ENCODE assay signal across 8 mouse cellular contexts in genomic region chr9:52678179-52678838, GRCm38 (mm10). TPM values are rescaled to one million over a fixed set of nuclear protein-coding genes. Genes with fewer than 3 reads are reported as not detected.
DNase-seq lines count a peak whose midpoint lies in the region; ATAC-seq and TF ChIP-seq lines count a peak whose summit lies in the region.

No protein-coding gene starts in this region.

- H3K4me3 ChIP-seq in lung, embryonic 14.5 days (ENCODE audit: low read depth, low read length): peak overlapping the region; percentile 37
- peak overlapping the region; percentile 47 for H3K4me3 ChIP-seq in embryonic facial prominence, embryonic 11.5 days (ENCODE audit: low read depth, low read length)
- H3K4me3 ChIP-seq in hindbrain, embryonic 13.5 days: peak overlapping the region; percentile 71
- peak overlapping the region; percentile 48 for H3K4me3 ChIP-seq in limb, embryonic 13.5 days

- peak; percentile 24; the same call in 1 of the 2 replicates for ATAC-seq in lung, embryonic 14.5 days (ENCODE audit: insufficient read depth)
- no peak for ATAC-seq in embryonic facial prominence, embryonic 11.5 days (replicated peaks; ENCODE audit: insufficient number of reproducible peaks, low FRiP score, low TSS enrichment, low read depth)
- peak; percentile 43 for ATAC-seq in hindbrain, embryonic 13.5 days (ENCODE audit: low FRiP score)
- ATAC-seq in limb, embryonic 13.5 days (ENCODE audit: low FRiP score, low read depth): no peak

- H3K9me3 ChIP-seq in lung, embryonic 14.5 days (ENCODE audit: low read depth, low read length): no peaks in the 10 kb centered on the region
- no peaks in the 10 kb centered on the region for H3K9me3 ChIP-seq in embryonic facial prominence, embryonic 11.5 days (replicated peaks; ENCODE audit: control insufficient read depth, low read length)
- H3K9me3 ChIP-seq in hindbrain, embryonic 13.5 days: no peaks in the 10 kb centered on the region
- no peaks in the 10 kb centered on the region for H3K9me3 ChIP-seq in limb, embryonic 13.5 days

- no peak overlapping the region for H3K27ac ChIP-seq in lung, embryonic 14.5 days (ENCODE audit: low read depth)
- no peak overlapping the region for H3K27ac ChIP-seq in embryonic facial prominence, embryonic 11.5 days (replicated peaks; ENCODE audit: low read depth, low read length)
- peak overlapping the region; percentile 84 for H3K27ac ChIP-seq in hindbrain, embryonic 13.5 days
- no peak overlapping the region for H3K27ac ChIP-seq in limb, embryonic 13.5 days

- peak; percentile 20 for DNase-seq in lung, embryonic 14.5 days
- DNase-seq in lung, postnatal 4 days: no peak
- peak; percentile 21 for DNase-seq in embryonic facial prominence, embryonic 11.5 days (ENCODE audit: low spot score)
- DNase-seq in right cerebral cortex, postnatal 25 days: peak; percentile 57
- no peak for DNase-seq in adipocyte (ENCODE audit: low spot score)
- DNase-seq in spleen, postnatal 36 days (ENCODE audit: low spot score in 2 of 2): no peak

- no peak overlapping the region for H3K9ac ChIP-seq in lung, embryonic 14.5 days
- no peak overlapping the region for H3K9ac ChIP-seq in embryonic facial prominence, embryonic 11.5 days (replicated peaks; ENCODE audit: low read length)
- peak overlapping the region; percentile 87 for H3K9ac ChIP-seq in hindbrain, embryonic 13.5 days
- H3K9ac ChIP-seq in limb, embryonic 13.5 days: no peak overlapping the region

- H3K4me2 ChIP-seq in lung, embryonic 14.5 days: peak overlapping the region; percentile 66
- peak overlapping the region; percentile 86 for H3K4me2 ChIP-seq in embryonic facial prominence, embryonic 11.5 days (ENCODE audit: low read depth, low read length)
- H3K4me2 ChIP-seq in hindbrain, embryonic 13.5 days: peak overlapping the region; percentile 93
- peak overlapping the region; percentile 81 for H3K4me2 ChIP-seq in limb, embryonic 13.5 days (replicated peaks)

- peaks cover 43% of the 10 kb centered on the region for H3K27me3 ChIP-seq in lung, embryonic 14.5 days (ENCODE audit: insufficient read depth, low read length)
- H3K27me3 ChIP-seq in embryonic facial prominence, embryonic 11.5 days (ENCODE audit: control insufficient read depth, insufficient read depth, low read length): peaks cover 32% of the 10 kb centered on the region
- peaks cover 43% of the 10 kb centered on the region for H3K27me3 ChIP-seq in hindbrain, embryonic 13.5 days
- H3K27me3 ChIP-seq in limb, embryonic 13.5 days: peaks cover 76% of the 10 kb centered on the region

- TF ChIP-seq CTCF in lung, embryonic 14.5 days (IDR thresholded peaks at IDR 0.05; ENCODE audit: low read depth): no peak

- H3K4me1 ChIP-seq in lung, embryonic 14.5 days (ENCODE audit: insufficient read depth): no peaks in the 10 kb centered on the region
- peaks cover 6% of the 10 kb centered on the region for H3K4me1 ChIP-seq in embryonic facial prominence, embryonic 11.5 days (ENCODE audit: control insufficient read depth, insufficient read depth, low read length)
- peaks cover 26% of the 10 kb centered on the region for H3K4me1 ChIP-seq in hindbrain, embryonic 13.5 days (replicated peaks)
- H3K4me1 ChIP-seq in limb, embryonic 13.5 days: peaks cover 22% of the 10 kb centered on the region

- 1% methylated on average over 28 of the region's 28 CpGs for WGBS in lung, embryonic 14.5 days
- under 1% methylated on average over 28 of the region's 28 CpGs for WGBS in embryonic facial prominence, embryonic 11.5 days
- under 1% methylated on average over 28 of the region's 28 CpGs for WGBS in hindbrain, embryonic 13.5 days
- under 1% methylated on average over 28 of the region's 28 CpGs for WGBS in limb, embryonic 13.5 days

- no peaks in the 10 kb centered on the region for H3K36me3 ChIP-seq in lung, embryonic 14.5 days (ENCODE audit: insufficient read depth)
- no peaks in the 10 kb centered on the region for H3K36me3 ChIP-seq in embryonic facial prominence, embryonic 11.5 days (replicated peaks; ENCODE audit: control insufficient read depth, insufficient read depth, low read depth, low read length)
- no peaks in the 10 kb centered on the region for H3K36me3 ChIP-seq in hindbrain, embryonic 13.5 days
- no peaks in the 10 kb centered on the region for H3K36me3 ChIP-seq in limb, embryonic 13.5 days

RNA-seq across cellular contexts. Expression of gene AI593442, which starts 1.3 kb away (rescaled TPM):
- polyA plus RNA-seq in lung, embryonic 14.5 days (2014; fragmentation: Nextera tagmentation; extraction: Ambion mirVana): 0.25 and 0.60 TPM in 2 replicates
- 1.7 and 2.0 TPM in 2 replicates for polyA plus RNA-seq in embryonic facial prominence, embryonic 11.5 days (2014; fragmentation: Nextera tagmentation; extraction: Ambion mirVana)
- polyA plus RNA-seq in hindbrain, embryonic 13.5 days (2015; fragmentation: Nextera tagmentation; extraction: Ambion mirVana): 28.6 and 30.7 TPM in 2 replicates
- 2.5 and 4.0 TPM in 2 replicates for polyA plus RNA-seq in limb, embryonic 13.5 days (2015; fragmentation: Nextera tagmentation; extraction: Ambion mirVana)

Comparison
In these comparisons a context has a peak if more than half of its experiments do, and no peak if none do; other contexts are left out.
1. DNase-seq: peak in lung, embryonic 14.5 days (single experiment), embryonic facial prominence, embryonic 11.5 days (single experiment) and right cerebral cortex, postnatal 25 days (single experiment); none in lung, postnatal 4 days (0 of 2), adipocyte (single experiment) and spleen, postnatal 36 days (0 of 2).
2. ATAC-seq: peak in lung, embryonic 14.5 days (single experiment) and hindbrain, embryonic 13.5 days (single experiment); none in embryonic facial prominence, embryonic 11.5 days (single experiment) and limb, embryonic 13.5 days (single experiment).
3. Peak in every context shown above with its lines, with median percentiles within 50 percentile points of each other: H3K4me2 ChIP-seq and H3K4me3 ChIP-seq.